Mouse (Mus musculus): ENCODE measurements around the gene Sorcs3. TPM values are rescaled to one million over a fixed set of nuclear protein-coding genes. Genes with fewer than 3 reads are reported as not detected.

The Sorcs3 gene
- polyA plus RNA-seq, 1 experiment from 2014 or later = 17.4 TPM

DNA sequence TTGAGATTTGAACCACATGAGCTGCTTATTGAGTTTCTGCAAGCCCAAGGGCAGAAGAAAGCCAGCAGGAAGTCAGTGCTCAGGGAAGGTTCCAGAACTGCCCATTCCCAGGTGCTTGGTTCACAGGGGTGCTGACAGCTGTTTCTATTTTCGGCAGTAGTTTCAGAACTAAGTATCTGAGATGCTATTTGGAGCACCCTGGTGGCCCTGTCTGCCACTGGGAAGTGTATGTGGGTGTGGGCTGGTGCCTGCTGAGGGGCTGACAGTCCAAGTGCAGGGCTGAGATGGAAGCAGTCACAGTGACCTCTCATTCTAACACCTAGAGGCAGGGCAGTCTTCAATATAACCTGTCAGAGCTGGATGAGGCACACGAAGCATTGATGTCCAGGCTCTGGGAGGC is 127.3 kb downstream of the Sorcs3 start:
- ATAC-seq (ENCODE audit: low FRiP score) = no peak
- 84% methylated on average over 2 of the region's 2 CpGs for WGBS

GRCm38 (mm10) chr19:48337461-48337860 is 131.6 kb downstream of the Sorcs3 start:
- 63% methylated on average over 6 of the region's 6 CpGs for WGBS
- H3K4me3 ChIP-seq (replicated peaks) = no peak overlapping the region
- no peak overlapping the region for H3K4me2 ChIP-seq
- no peak overlapping the region for H3K27ac ChIP-seq (replicated peaks)
- no peaks in the 10 kb centered on the region for H3K36me3 ChIP-seq
- H3K9ac ChIP-seq (replicated peaks) = no peak overlapping the region
- peaks cover 4% of the 10 kb centered on the region for H3K4me1 ChIP-seq
- H3K9me3 ChIP-seq (replicated peaks) = no peaks in the 10 kb centered on the region
- no peaks in the 10 kb centered on the region for H3K27me3 ChIP-seq (replicated peaks)
- no peak for ATAC-seq (ENCODE audit: low FRiP score)

More for the DNA sequence above, 127.3 kb downstream of the Sorcs3 start:
- no peak overlapping the region for H3K9ac ChIP-seq (replicated peaks)
- H3K27ac ChIP-seq (replicated peaks) = no peak overlapping the region
- no peaks in the 10 kb centered on the region for H3K36me3 ChIP-seq
- H3K4me1 ChIP-seq = peaks cover 4% of the 10 kb centered on the region
- no peak overlapping the region for H3K4me2 ChIP-seq
- H3K9me3 ChIP-seq (replicated peaks) = no peaks in the 10 kb centered on the region
- no peaks in the 10 kb centered on the region for H3K27me3 ChIP-seq (replicated peaks)
- no peak overlapping the region for H3K4me3 ChIP-seq (replicated peaks)

DNA sequence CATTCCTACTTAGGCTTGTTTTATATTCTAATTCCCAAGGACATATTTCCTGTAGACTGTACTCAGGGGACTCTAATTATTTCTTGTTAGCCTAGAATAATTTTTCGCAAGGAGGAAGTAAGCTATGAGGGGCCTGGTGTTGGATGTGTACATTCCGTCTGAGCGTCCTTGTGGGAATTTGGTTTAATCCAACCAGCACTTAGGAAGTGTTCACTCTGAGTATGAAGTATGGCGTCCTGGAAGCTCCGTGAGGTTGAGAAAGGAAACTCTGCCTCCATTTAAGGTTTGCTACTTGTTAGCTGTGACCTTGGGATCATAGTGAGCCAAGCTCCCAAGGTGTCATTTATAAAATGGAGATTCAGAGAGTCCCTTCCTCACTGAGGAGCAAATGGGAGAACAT is 132.3 kb downstream of the Sorcs3 start:
- Histone ChIP-seq H3K27me3 (replicated peaks) (no peaks in the 10 kb centered on the region), H3K27ac (replicated peaks) (no peak overlapping the region), H3K36me3 (no peaks in the 10 kb centered on the region), H3K4me2 (no peak overlapping the region), H3K9ac (replicated peaks) (no peak overlapping the region), H3K4me1 (peaks cover 4% of the 10 kb centered on the region), H3K4me3 (replicated peaks) (no peak overlapping the region), H3K9me3 (replicated peaks) (no peaks in the 10 kb centered on the region)
- ATAC-seq (ENCODE audit: low FRiP score) = no peak
- WGBS = 85% methylated on average over 5 of the region's 5 CpGs

GRCm38 (mm10) chr19:48342770-48343169 is 136.9 kb downstream of the Sorcs3 start:
- Histone ChIP-seq H3K9ac (replicated peaks) (no peak overlapping the region), H3K4me3 (replicated peaks) (no peak overlapping the region), H3K4me1 (peaks cover 4% of the 10 kb centered on the region; the same call in 1 of the 2 replicates), H3K27ac (replicated peaks) (no peak overlapping the region), H3K9me3 (replicated peaks) (no peaks in the 10 kb centered on the region), H3K36me3 (no peaks in the 10 kb centered on the region), H3K27me3 (replicated peaks) (no peaks in the 10 kb centered on the region), H3K4me2 (no peak overlapping the region)
- WGBS = 77% methylated on average over 4 of the region's 4 CpGs
- no peak for ATAC-seq (ENCODE audit: low FRiP score)

DNA sequence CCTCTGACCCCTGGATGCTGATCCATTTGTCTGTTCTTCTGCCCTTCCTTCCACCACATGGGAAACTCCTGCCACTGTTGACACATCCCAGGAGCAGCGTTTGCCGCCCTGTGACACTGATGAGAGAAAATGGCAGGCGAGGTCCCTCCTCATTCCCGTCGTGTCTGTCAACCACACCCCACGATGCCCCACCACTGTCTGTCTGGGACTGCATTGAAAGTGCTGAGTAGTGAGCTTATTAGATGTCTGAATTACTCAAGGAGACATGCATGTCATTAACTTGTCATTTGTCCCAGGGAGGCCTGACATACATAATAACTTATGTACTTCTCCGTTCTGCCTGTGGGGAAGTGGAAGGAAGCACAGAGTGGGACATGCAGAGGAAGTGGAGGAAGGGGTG is 137.6 kb downstream of the Sorcs3 start:
- Histone ChIP-seq H3K27me3 (replicated peaks) (no peaks in the 10 kb centered on the region), H3K36me3 (no peaks in the 10 kb centered on the region), H3K9me3 (replicated peaks) (no peaks in the 10 kb centered on the region), H3K27ac (replicated peaks) (no peak overlapping the region), H3K4me3 (replicated peaks) (no peak overlapping the region), H3K4me1 (peaks cover 4% of the 10 kb centered on the region; the same call in 1 of the 2 replicates), H3K4me2 (no peak overlapping the region), H3K9ac (replicated peaks) (no peak overlapping the region)
- 43% methylated on average over 7 of the region's 7 CpGs for WGBS
- ATAC-seq (ENCODE audit: low FRiP score) = no peak

- no peaks in the 10 kb centered on the region for H3K36me3 ChIP-seq
- H3K9me3 ChIP-seq (replicated peaks) = no peaks in the 10 kb centered on the region
- H3K4me2 ChIP-seq = no peak overlapping the region
- WGBS = 58% methylated on average over 5 of the region's 5 CpGs
- H3K4me3 ChIP-seq (replicated peaks) = no peak overlapping the region
- H3K9ac ChIP-seq (replicated peaks) = no peak overlapping the region
- H3K4me1 ChIP-seq = peaks cover 4% of the 10 kb centered on the region; the same call in 1 of the 2 replicates
- H3K27ac ChIP-seq (replicated peaks) = no peak overlapping the region
- no peaks in the 10 kb centered on the region for H3K27me3 ChIP-seq (replicated peaks)
- ATAC-seq (ENCODE audit: low FRiP score) = no peak
Observed at GRCm38 (mm10) chr19:48347116-48347515, 141.3 kb downstream of the Sorcs3 start.

GRCm38 (mm10) chr19:48356806-48357205 is 151.0 kb downstream of the Sorcs3 start:
- 72% methylated on average over 2 of the region's 2 CpGs for WGBS
- no peak overlapping the region for H3K27ac ChIP-seq (replicated peaks)

GRCm38 (mm10) chr19:48362167-48362566 is 156.3 kb downstream of the Sorcs3 start:
- ATAC-seq (ENCODE audit: low FRiP score) = no peak
- Histone ChIP-seq H3K4me2 (no peak overlapping the region), H3K27ac (replicated peaks) (no peak overlapping the region), H3K9me3 (replicated peaks) (no peaks in the 10 kb centered on the region), H3K4me3 (replicated peaks) (no peak overlapping the region), H3K27me3 (replicated peaks) (no peaks in the 10 kb centered on the region), H3K36me3 (no peaks in the 10 kb centered on the region), H3K4me1 (no peaks in the 10 kb centered on the region), H3K9ac (replicated peaks) (no peak overlapping the region)
- 69% methylated on average over 2 of the region's 2 CpGs for WGBS

More at GRCm38 (mm10) chr19:48356806-48357205, 151.0 kb downstream of the Sorcs3 start:
- ATAC-seq (ENCODE audit: low FRiP score) = no peak
- no peaks in the 10 kb centered on the region for H3K36me3 ChIP-seq
- H3K4me3 ChIP-seq (replicated peaks) = no peak overlapping the region
- H3K4me2 ChIP-seq = no peak overlapping the region
- H3K9ac ChIP-seq (replicated peaks) = no peak overlapping the region
- H3K4me1 ChIP-seq = no peaks in the 10 kb centered on the region
- no peaks in the 10 kb centered on the region for H3K27me3 ChIP-seq (replicated peaks)
- H3K9me3 ChIP-seq (replicated peaks) = no peaks in the 10 kb centered on the region

DNA sequence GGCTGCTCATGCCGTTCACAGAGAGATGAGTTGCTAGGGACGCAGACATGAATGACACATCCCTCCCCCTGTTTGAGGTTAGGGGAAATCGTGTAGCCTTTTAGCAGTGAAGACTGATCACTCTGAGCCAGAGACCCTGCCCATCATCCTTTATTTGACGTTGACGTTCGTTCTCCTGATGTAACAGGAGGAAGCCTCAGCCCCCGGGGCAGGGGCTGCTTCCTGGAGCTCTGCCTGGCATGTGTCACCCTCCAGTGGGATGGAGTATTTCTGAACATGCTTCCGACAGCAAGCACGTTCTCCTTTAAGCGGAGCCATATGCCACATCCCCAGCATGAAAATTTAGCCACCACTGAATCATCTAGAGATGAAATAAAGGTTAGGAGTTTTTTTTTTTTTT is 162.2 kb downstream of the Sorcs3 start:
- no peaks in the 10 kb centered on the region for H3K27me3 ChIP-seq (replicated peaks)
- no peaks in the 10 kb centered on the region for H3K36me3 ChIP-seq
- H3K27ac ChIP-seq (replicated peaks) = no peak overlapping the region
- no peak overlapping the region for H3K4me2 ChIP-seq
- no peaks in the 10 kb centered on the region for H3K9me3 ChIP-seq (replicated peaks)
- no peak for ATAC-seq (ENCODE audit: low FRiP score)
- H3K4me3 ChIP-seq (replicated peaks) = no peak overlapping the region
- 0 out of 2 replicates have a peak, but pooled peaks cover 4% of the 10 kb centered on the region for H3K4me1 ChIP-seq
- WGBS = 48% methylated on average over 10 of the region's 10 CpGs
- no peak overlapping the region for H3K9ac ChIP-seq (replicated peaks)

DNA sequence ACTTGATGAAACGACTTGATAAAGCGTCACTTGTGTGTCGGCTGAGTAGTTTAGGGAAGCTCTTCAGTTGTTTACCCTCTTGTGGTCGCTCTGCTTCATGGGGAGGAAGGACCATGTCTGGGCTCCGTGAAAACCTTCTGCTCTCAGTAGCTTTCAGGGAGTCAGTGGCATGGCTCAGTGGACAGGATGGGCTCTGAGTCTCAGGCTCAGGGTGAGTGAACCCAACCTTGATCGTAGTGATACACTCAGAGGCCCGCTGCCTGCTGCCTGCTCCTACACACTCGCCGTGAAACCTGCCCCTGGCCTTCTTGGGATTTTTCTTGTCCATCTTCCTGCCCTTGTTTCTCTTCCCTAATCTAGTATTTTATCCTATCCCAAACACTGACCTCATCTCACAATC is 166.0 kb downstream of the Sorcs3 start:
- H3K27ac ChIP-seq (replicated peaks) = no peak overlapping the region
- H3K4me3 ChIP-seq (replicated peaks) = no peak overlapping the region
- no peak for ATAC-seq (ENCODE audit: low FRiP score)
- H3K4me1 ChIP-seq = 0 out of 2 replicates have a peak, but pooled peaks cover 4% of the 10 kb centered on the region
- H3K27me3 ChIP-seq (replicated peaks) = no peaks in the 10 kb centered on the region
- WGBS = 93% methylated on average over 9 of the region's 9 CpGs
- H3K36me3 ChIP-seq = no peaks in the 10 kb centered on the region
- no peaks in the 10 kb centered on the region for H3K9me3 ChIP-seq (replicated peaks)
- no peak overlapping the region for H3K4me2 ChIP-seq
- no peak overlapping the region for H3K9ac ChIP-seq (replicated peaks)

GRCm38 (mm10) chr19:48378006-48378540 is 172.2 kb downstream of the Sorcs3 start:
- H3K9ac ChIP-seq (replicated peaks) = no peak overlapping the region
- 69% methylated on average over 11 of the region's 11 CpGs for WGBS
- no peaks in the 10 kb centered on the region for H3K36me3 ChIP-seq
- no peak overlapping the region for H3K27ac ChIP-seq (replicated peaks)
- no peaks in the 10 kb centered on the region for H3K9me3 ChIP-seq (replicated peaks)
- H3K4me3 ChIP-seq (replicated peaks) = no peak overlapping the region
- ATAC-seq (ENCODE audit: low FRiP score) = no peak
- H3K4me1 ChIP-seq = no peaks in the 10 kb centered on the region
- no peak overlapping the region for H3K4me2 ChIP-seq
- H3K27me3 ChIP-seq (replicated peaks) = no peaks in the 10 kb centered on the region

GRCm38 (mm10) chr19:48391551-48391950 is 185.7 kb downstream of the Sorcs3 start:
- H3K27ac ChIP-seq (replicated peaks) = no peak overlapping the region
- no peaks in the 10 kb centered on the region for H3K27me3 ChIP-seq (replicated peaks)
- no peak overlapping the region for H3K4me3 ChIP-seq (replicated peaks)
- H3K36me3 ChIP-seq = no peaks in the 10 kb centered on the region
- WGBS = 46% methylated on average over 1 of the region's 1 CpGs
- H3K9ac ChIP-seq (replicated peaks) = no peak overlapping the region
- no peak for ATAC-seq (ENCODE audit: low FRiP score)
- H3K9me3 ChIP-seq (replicated peaks) = no peaks in the 10 kb centered on the region
- peaks cover 7% of the 10 kb centered on the region; the same call in 1 of the 2 replicates for H3K4me1 ChIP-seq
- H3K4me2 ChIP-seq = no peak overlapping the region

Measured in neural tube, embryonic 15.5 days (tissue).